Comparison of ENCODE assay signal across 7 mouse cellular contexts in the genomic region with DNA sequence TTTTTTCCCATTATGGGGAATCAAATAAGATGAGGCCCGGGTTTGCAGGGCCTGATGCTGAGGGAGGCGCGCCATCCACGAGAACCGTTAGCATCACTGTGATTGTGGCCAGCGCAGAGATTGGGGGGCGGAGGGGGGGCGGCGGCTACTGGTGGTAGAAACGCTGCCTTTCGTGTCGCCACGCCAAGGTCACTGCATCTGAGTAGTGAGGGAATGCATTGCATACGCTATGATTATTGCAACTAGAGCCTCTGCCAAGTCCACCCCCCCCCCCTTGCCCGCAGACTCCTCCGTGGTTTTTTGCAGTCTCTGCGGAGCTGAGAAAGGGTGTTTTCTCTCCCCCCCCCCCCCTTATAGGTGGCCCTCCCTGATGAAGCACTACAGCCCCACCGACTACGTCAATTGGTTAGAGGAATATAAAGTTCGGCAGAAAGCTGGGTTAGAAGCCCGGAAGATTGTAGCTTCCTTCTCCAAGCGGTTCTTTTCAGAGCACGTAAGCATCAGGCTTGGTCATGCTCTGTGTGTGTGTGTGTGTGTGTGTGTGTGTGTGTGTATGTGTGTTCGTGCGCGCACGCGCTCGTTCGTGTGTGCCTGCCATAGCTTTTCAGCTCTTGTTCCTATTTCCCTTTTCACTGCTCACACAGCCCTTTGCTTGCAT. TPM values are rescaled to one million over a fixed set of nuclear protein-coding genes. Genes with fewer than 3 reads are reported as not detected.
DNase-seq lines count a peak whose midpoint lies in the region; ATAC-seq and TF ChIP-seq lines count a peak whose summit lies in the region.

No protein-coding gene starts in this region.

- intact Hi-C loops in left cerebral cortex, postnatal 14 days (cut with DNase I) = no loop called here

- peak overlapping the region; percentile 90 for H3K4me2 ChIP-seq in lung, embryonic 15.5 days
- peak overlapping the region; percentile 87 for H3K4me2 ChIP-seq in heart, embryonic 15.5 days
- peak overlapping the region; percentile 73 for H3K4me2 ChIP-seq in midbrain, embryonic 15.5 days

- no peak overlapping the region for H3K27ac ChIP-seq in lung, embryonic 15.5 days
- peak overlapping the region; percentile 86; the same call in 1 of the 2 replicates for H3K27ac ChIP-seq in heart, embryonic 15.5 days
- H3K27ac ChIP-seq in midbrain, embryonic 15.5 days = peak overlapping the region; percentile 92
- H3K27ac ChIP-seq in thymus, adult 2 months (ENCODE audit: control insufficient read depth, insufficient read depth, low read length) = no peak overlapping the region

- H3K4me1 ChIP-seq in lung, embryonic 15.5 days = peaks cover 26% of the 10 kb centered on the region
- H3K4me1 ChIP-seq in heart, embryonic 15.5 days (replicated peaks) = peaks cover 17% of the 10 kb centered on the region
- peaks cover 37% of the 10 kb centered on the region for H3K4me1 ChIP-seq in midbrain, embryonic 15.5 days
- peaks cover 14% of the 10 kb centered on the region for H3K4me1 ChIP-seq in thymus, adult 2 months (replicated peaks; ENCODE audit: control insufficient read depth, insufficient read depth, low read length)

- no peak for TF ChIP-seq POLR2A in thymus, adult 2 months (IDR thresholded peaks at IDR 0.05; ENCODE audit: control insufficient read depth, extremely low read depth, insufficient read depth, low read length, poor library complexity)

- no peaks in the 10 kb centered on the region for H3K27me3 ChIP-seq in lung, embryonic 15.5 days
- H3K27me3 ChIP-seq in heart, embryonic 15.5 days = no peaks in the 10 kb centered on the region
- no peaks in the 10 kb centered on the region for H3K27me3 ChIP-seq in midbrain, embryonic 15.5 days (replicated peaks)
- no peaks in the 10 kb centered on the region for H3K27me3 ChIP-seq in thymus, adult 2 months (ENCODE audit: control insufficient read depth, insufficient read depth, low read length)

- 5% methylated on average over 30 of the region's 30 CpGs for WGBS in lung, embryonic 15.5 days
- WGBS in heart, embryonic 15.5 days = 16% methylated on average over 30 of the region's 30 CpGs
- 4% methylated on average over 30 of the region's 30 CpGs for WGBS in midbrain, embryonic 15.5 days
- 7% methylated on average over 30 of the region's 30 CpGs for WGBS in thymus, adult 2 months

- peak overlapping the region; percentile 100 for H3K4me3 ChIP-seq in lung, embryonic 15.5 days
- peak overlapping the region; percentile 95 for H3K4me3 ChIP-seq in heart, embryonic 15.5 days
- peak overlapping the region; percentile 84 for H3K4me3 ChIP-seq in midbrain, embryonic 15.5 days
- peak overlapping the region; percentile 89 for H3K4me3 ChIP-seq in thymus, adult 2 months (ENCODE audit: control insufficient read depth, insufficient read depth, low read length)

- H3K9ac ChIP-seq in lung, embryonic 15.5 days = peak overlapping the region; percentile 90
- H3K9ac ChIP-seq in heart, embryonic 15.5 days = peak overlapping the region; percentile 93
- peak overlapping the region; percentile 99 for H3K9ac ChIP-seq in midbrain, embryonic 15.5 days

- no peaks in the 10 kb centered on the region for H3K9me3 ChIP-seq in lung, embryonic 15.5 days
- H3K9me3 ChIP-seq in heart, embryonic 15.5 days (replicated peaks) = no peaks in the 10 kb centered on the region
- H3K9me3 ChIP-seq in midbrain, embryonic 15.5 days = no peaks in the 10 kb centered on the region

- ATAC-seq in lung, embryonic 15.5 days (ENCODE audit: borderline replicate concordance, extremely low read depth, low FRiP score, low TSS enrichment) = no peak
- no peak for ATAC-seq in heart, embryonic 15.5 days (replicated peaks; ENCODE audit: insufficient number of reproducible peaks, insufficient read depth, low FRiP score, low read depth)
- peak; percentile 30; the same call in 1 of the 2 replicates for ATAC-seq in midbrain, embryonic 15.5 days (replicated peaks)

- no peak for DNase-seq in lung, adult 18-20 months
- DNase-seq in cerebellum, postnatal 14 days = peak; percentile 64 to 74
- DNase-seq in left cerebral cortex, postnatal 14 days (ENCODE audit: low spot score in 2 of 2) = peak; percentile 63 to 76
- DNase-seq in thymus, adult 2 months = peak; percentile 23

- H3K36me3 ChIP-seq in lung, embryonic 15.5 days = peaks cover 19% of the 10 kb centered on the region
- H3K36me3 ChIP-seq in heart, embryonic 15.5 days = peaks cover 4% of the 10 kb centered on the region; the same call in 1 of the 2 replicates
- no peaks in the 10 kb centered on the region; the same call in 1 of the 2 replicates for H3K36me3 ChIP-seq in midbrain, embryonic 15.5 days (replicated peaks)
- peaks cover 9% of the 10 kb centered on the region for H3K36me3 ChIP-seq in thymus, adult 2 months (ENCODE audit: control insufficient read depth, insufficient read depth, low read length)

- TF ChIP-seq CTCF in thymus, adult 2 months (IDR thresholded peaks at IDR 0.05; ENCODE audit: borderline replicate concordance, control insufficient read depth, extremely low read depth, insufficient read depth, low read length, poor library complexity) = no peak

RNA-seq across cellular contexts. Expression of gene Fbxo21, which starts 1.1 kb away (rescaled TPM):
- polyA plus RNA-seq in lung, embryonic 15.5 days (2015; fragmentation: Nextera tagmentation; extraction: Ambion mirVana) = 54.7 and 56.8 TPM in 2 replicates
- 44.8 and 54.8 TPM in 2 replicates for polyA plus RNA-seq in heart, embryonic 15.5 days (2015; fragmentation: Nextera tagmentation; extraction: Ambion mirVana)
- 100 to 1,000 TPM; 113 to 118 TPM for total RNA-seq in left cerebral cortex, postnatal 14 days (2021)
- 179 and 183 TPM in 2 replicates for polyA plus RNA-seq in midbrain, embryonic 15.5 days (2015; fragmentation: Nextera tagmentation; extraction: Ambion mirVana)
- 43.3 and 49.7 TPM in 2 replicates for polyA plus RNA-seq in thymus, adult 2 months (2012; rRNA removed)

RNA-seq across cellular contexts. Expression of gene Tesc, which starts 49.9 kb away (rescaled TPM):
- polyA plus RNA-seq in lung, embryonic 15.5 days (2015; fragmentation: Nextera tagmentation; extraction: Ambion mirVana) = 8.5 and 8.8 TPM in 2 replicates
- 10.1 and 11.0 TPM in 2 replicates for polyA plus RNA-seq in heart, embryonic 15.5 days (2015; fragmentation: Nextera tagmentation; extraction: Ambion mirVana)
- total RNA-seq in left cerebral cortex, postnatal 14 days (2021) = 10 to 100 TPM; 58.0 to 60.3 TPM
- polyA plus RNA-seq in midbrain, embryonic 15.5 days (2015; fragmentation: Nextera tagmentation; extraction: Ambion mirVana) = 6.5 and 7.9 TPM in 2 replicates
- polyA plus RNA-seq in thymus, adult 2 months (2012; rRNA removed) = 48.4 and 50.5 TPM in 2 replicates

Comparison
In these comparisons a context has a peak if more than half of its experiments do, and no peak if none do; other contexts are left out.
1. H3K27ac ChIP-seq: peak in heart, embryonic 15.5 days (single experiment) and midbrain, embryonic 15.5 days (single experiment); none in lung, embryonic 15.5 days (single experiment) and thymus, adult 2 months (single experiment).
2. DNase-seq: peak in cerebellum, postnatal 14 days (2 of 2), left cerebral cortex, postnatal 14 days (2 of 2) and thymus, adult 2 months (single experiment); none in lung, adult 18-20 months (0 of 2).
3. Peak in every context shown above with its lines, with median percentiles within 50 percentile points of each other: H3K4me2 ChIP-seq, H3K4me3 ChIP-seq and H3K9ac ChIP-seq.